Mouse (Mus musculus) erythroblast, adult 5-6 weeks (primary cell): ENCODE results near the gene Sntg2. TPM values are rescaled to one million over a fixed set of nuclear protein-coding genes. Genes with fewer than 3 reads are reported as not detected.

Experiments
- ATAC-seq: replicated peaks from 2 replicates; pipeline ENCODE4 v1.8.0; 2016; ENCODE audit warnings: moderate number of reproducible peaks, mild to moderate bottlenecking, moderate TSS enrichment, inconsistent platforms; ENCODE audit not compliant: poor library complexity, low FRiP score, severe bottlenecking
- total RNA-seq, 2 experiments: library from RNA; stranded (forward) in 1 of 2; stranded (reverse) in 1 of 2; fragments of 150-400 nt in 1 of 2; fragments of 200-764, 138-1000 nt in 1 of 2; gene quantifications; 2 replicates each; pipeline versions ENCODE4 v1.2.3 to v1.2.4; 2015 to 2017; ENCODE audit warnings: low replicate concordance in 2 of 2

Gene Sntg2
- total RNA-seq, 2 experiments from 2014 or later: not detected

GRCm38 (mm10) chr12:30210388-30210787, 162.8 kb downstream of the Sntg2 start:
- ATAC-seq: no peak

- ATAC-seq: no peak
Measured at GRCm38 (mm10) chr12:30208527-30208926, 164.6 kb downstream of the Sntg2 start.

GRCm38 (mm10) chr12:30208087-30208486, 165.1 kb downstream of the Sntg2 start:
- ATAC-seq: no peak

- ATAC-seq: no peak
Measured at GRCm38 (mm10) chr12:30204457-30204856, 168.7 kb downstream of the Sntg2 start.

- no peak for ATAC-seq
Measured at GRCm38 (mm10) chr12:30202763-30203162, 170.4 kb downstream of the Sntg2 start.

GRCm38 (mm10) chr12:30201031-30201430, 172.1 kb downstream of the Sntg2 start:
- no peak for ATAC-seq

- ATAC-seq: no peak
Measured at GRCm38 (mm10) chr12:30200621-30201020, 172.6 kb downstream of the Sntg2 start.

GRCm38 (mm10) chr12:30199735-30200134, 173.4 kb downstream of the Sntg2 start:
- ATAC-seq: no peak

- ATAC-seq: no peak
Measured at GRCm38 (mm10) chr12:30198250-30198649, 174.9 kb downstream of the Sntg2 start.

- no peak for ATAC-seq
Measured at GRCm38 (mm10) chr12:30181721-30182120, 191.5 kb downstream of the Sntg2 start.

GRCm38 (mm10) chr12:30179623-30180022, 193.6 kb downstream of the Sntg2 start:
- ATAC-seq: no peak

GRCm38 (mm10) chr12:30177966-30178365, 195.2 kb downstream of the Sntg2 start:
- no peak for ATAC-seq

GRCm38 (mm10) chr12:30177529-30177928, 195.6 kb downstream of the Sntg2 start:
- no peak for ATAC-seq

GRCm38 (mm10) chr12:30168491-30168890, 204.7 kb downstream of the Sntg2 start:
- ATAC-seq: no peak

GRCm38 (mm10) chr12:30164538-30164937, 208.6 kb downstream of the Sntg2 start:
- no peak for ATAC-seq

GRCm38 (mm10) chr12:30164005-30164404, 209.2 kb downstream of the Sntg2 start:
- no peak for ATAC-seq

GRCm38 (mm10) chr12:30161731-30162406, 211.3 kb downstream of the Sntg2 start:
- ATAC-seq: no peak

- no peak for ATAC-seq
Measured at GRCm38 (mm10) chr12:30160475-30160874, 212.7 kb downstream of the Sntg2 start.

GRCm38 (mm10) chr12:30159788-30160187, 213.4 kb downstream of the Sntg2 start:
- ATAC-seq: no peak

GRCm38 (mm10) chr12:30154079-30154673, 219.0 kb downstream of the Sntg2 start:
- no peak for ATAC-seq

- no peak for ATAC-seq
Measured at GRCm38 (mm10) chr12:30142085-30142484, 231.1 kb downstream of the Sntg2 start.

- no peak for ATAC-seq
Measured at GRCm38 (mm10) chr12:30132524-30132923, 240.7 kb downstream of the Sntg2 start, which contains the start of gene Tpo. Tpo (minus strand) TSS chr12:30132624.
